Mouse (Mus musculus): ENCODE results near the gene Nog.

GRCm38 (mm10) chr11:89317757-89318156 is 15.6 kb upstream of the Nog start:
- no peak for TF ChIP-seq GATA1 (IDR thresholded peaks at IDR 0.05; ENCODE audit: borderline replicate concordance, low read length)
- no peak for TF ChIP-seq FLI1 (IDR thresholded peaks at IDR 0.05; ENCODE audit: low read length)

Measured in megakaryocyte, embryonic 14.5 days (primary cell).